Mouse (Mus musculus) megakaryocyte, embryonic 14.5 days (primary cell): ENCODE results near the gene Tmem138. TPM values are rescaled to one million over a fixed set of nuclear protein-coding genes. Genes with fewer than 3 reads are reported as not detected.

ENCODE experiments used
- H3K27me3 ChIP-seq: replicated peaks from 2 replicates; pipeline ENCODE3; 2012; ENCODE audit warnings: inconsistent platforms
- H3K36me3 ChIP-seq: replicated peaks from 2 replicates; pipeline ENCODE3; 2012; ENCODE audit warnings: low read length, inconsistent platforms, mixed read lengths
- H3K4me1 ChIP-seq: 2 replicates; pipeline ENCODE4 v1.6.1; 2012; ENCODE audit warnings: inconsistent platforms
- H3K4me3 ChIP-seq: replicated peaks from 2 replicates; pipeline ENCODE3; 2012; ENCODE audit warnings: moderate library complexity, mild to moderate bottlenecking, inconsistent platforms
- H3K9me3 ChIP-seq: 2 replicates; pipeline ENCODE4 v1.6.1; 2012; ENCODE audit warnings: inconsistent platforms
- FLI1 ChIP-seq: IDR thresholded peaks from 2 replicates; pipeline ENCODE4 v1.6.1; 2012; ENCODE audit warnings: low read length, inconsistent platforms, mixed read lengths
- GATA1 ChIP-seq: IDR thresholded peaks from 3 replicates; pipeline ENCODE4 v1.6.1; 2012; ENCODE audit warnings: mixed read lengths, low read length, inconsistent platforms, borderline replicate concordance
- polyA plus RNA-seq: library from polyadenylated mRNA; stranded (reverse); fragments of >175 nt; gene quantifications from 2 replicates; pipeline ENCODE4 v1.2.3, GENCODE M21; 2012; ENCODE audit warnings: low replicate concordance; ENCODE audit not compliant: insufficient read depth

Gene Tmem138
- polyA plus RNA-seq, 1 experiment = 5.2 TPM

- Histone ChIP-seq H3K27me3 (no peaks in the 10 kb centered on the region), H3K4me3 (no peak overlapping the region), H3K9me3 (no peaks in the 10 kb centered on the region), H3K4me1 (peaks cover 58% of the 10 kb centered on the region), H3K36me3 (peaks cover 80% of the 10 kb centered on the region)
- TF ChIP-seq FLI1 = no peak
- no peak for TF ChIP-seq GATA1
Observed at GRCm38 (mm10) chr19:10598188-10598587, 21.0 kb upstream of the Tmem138 start.

GRCm38 (mm10) chr19:10591659-10592377 is 14.7 kb upstream of the Tmem138 start:
- Histone ChIP-seq H3K9me3 (no peaks in the 10 kb centered on the region), H3K4me3 (no peak overlapping the region), H3K36me3 (peaks cover 95% of the 10 kb centered on the region), H3K4me1 (peaks cover 53% of the 10 kb centered on the region), H3K27me3 (no peaks in the 10 kb centered on the region)
- TF ChIP-seq GATA1 = no peak
- no peak for TF ChIP-seq FLI1

- peaks cover 89% of the 10 kb centered on the region for H3K36me3 ChIP-seq
- TF ChIP-seq GATA1 (no peak), FLI1 (no peak)
- H3K27me3 ChIP-seq = no peaks in the 10 kb centered on the region
- H3K4me3 ChIP-seq = no peak overlapping the region
- H3K4me1 ChIP-seq = peaks cover 61% of the 10 kb centered on the region
- H3K9me3 ChIP-seq = no peaks in the 10 kb centered on the region
Observed at GRCm38 (mm10) chr19:10590301-10590700, 13.1 kb upstream of the Tmem138 start.

GRCm38 (mm10) chr19:10589127-10589857 is 12.1 kb upstream of the Tmem138 start:
- TF ChIP-seq FLI1 (no peak), GATA1 (no peak)
- Histone ChIP-seq H3K36me3 (peaks cover 89% of the 10 kb centered on the region), H3K9me3 (no peaks in the 10 kb centered on the region), H3K4me1 (peaks cover 64% of the 10 kb centered on the region), H3K27me3 (no peaks in the 10 kb centered on the region), H3K4me3 (peak overlapping the region; percentile 83)

- H3K4me1 ChIP-seq = peaks cover 71% of the 10 kb centered on the region
- no peaks in the 10 kb centered on the region for H3K27me3 ChIP-seq
- no peaks in the 10 kb centered on the region for H3K9me3 ChIP-seq
- TF ChIP-seq FLI1 = no peak
- no peak for TF ChIP-seq GATA1
- H3K4me3 ChIP-seq = no peak overlapping the region
- H3K36me3 ChIP-seq = peaks cover 83% of the 10 kb centered on the region
Observed at GRCm38 (mm10) chr19:10587231-10587630, 10.1 kb upstream of the Tmem138 start.

- Histone ChIP-seq H3K9me3 (no peaks in the 10 kb centered on the region), H3K4me1 (peaks cover 79% of the 10 kb centered on the region), H3K4me3 (no peak overlapping the region), H3K36me3 (peaks cover 84% of the 10 kb centered on the region), H3K27me3 (no peaks in the 10 kb centered on the region)
- TF ChIP-seq GATA1 = no peak
- TF ChIP-seq FLI1 = no peak
Observed at GRCm38 (mm10) chr19:10585112-10585511, 8.0 kb upstream of the Tmem138 start.

- peaks cover 85% of the 10 kb centered on the region for H3K36me3 ChIP-seq
- no peaks in the 10 kb centered on the region for H3K27me3 ChIP-seq
- TF ChIP-seq FLI1 (no peak), GATA1 (no peak)
- H3K9me3 ChIP-seq = no peaks in the 10 kb centered on the region
- H3K4me3 ChIP-seq = no peak overlapping the region
- H3K4me1 ChIP-seq = peaks cover 79% of the 10 kb centered on the region
Observed at GRCm38 (mm10) chr19:10583550-10584146, 6.5 kb upstream of the Tmem138 start.

GRCm38 (mm10) chr19:10581984-10582383 is 4.8 kb upstream of the Tmem138 start:
- Histone ChIP-seq H3K4me1 (peaks cover 67% of the 10 kb centered on the region), H3K9me3 (no peaks in the 10 kb centered on the region), H3K4me3 (peak overlapping the region; percentile 40), H3K36me3 (peaks cover 71% of the 10 kb centered on the region), H3K27me3 (no peaks in the 10 kb centered on the region)
- TF ChIP-seq FLI1 (no peak), GATA1 (no peak)

- no peaks in the 10 kb centered on the region for H3K9me3 ChIP-seq
- no peak for TF ChIP-seq FLI1
- TF ChIP-seq GATA1 = no peak
- no peak overlapping the region for H3K4me3 ChIP-seq
- peaks cover 64% of the 10 kb centered on the region for H3K4me1 ChIP-seq
- peaks cover 61% of the 10 kb centered on the region for H3K36me3 ChIP-seq
- no peaks in the 10 kb centered on the region for H3K27me3 ChIP-seq
Observed at GRCm38 (mm10) chr19:10580761-10581160, 3.6 kb upstream of the Tmem138 start.

GRCm38 (mm10) chr19:10580102-10580501 is 2.9 kb upstream of the Tmem138 start:
- Histone ChIP-seq H3K27me3 (no peaks in the 10 kb centered on the region), H3K4me1 (peaks cover 68% of the 10 kb centered on the region), H3K4me3 (no peak overlapping the region), H3K36me3 (peaks cover 63% of the 10 kb centered on the region), H3K9me3 (no peaks in the 10 kb centered on the region)
- TF ChIP-seq GATA1 (no peak), FLI1 (no peak)
